Mouse (Mus musculus) ES-E14 (cell line): Measurements from ENCODE around the gene Mypn. TPM values are rescaled to one million over a fixed set of nuclear protein-coding genes. Genes with fewer than 3 reads are reported as not detected.

Experiments used
- DNase-seq: peaks from one replicate; pipeline ENCODE4 v3.0.0-alpha.2; 2013; ENCODE audit warnings: low read depth, low spot score
- H3K27ac ChIP-seq: 2 replicates; pipeline ENCODE4 v1.5.1; 2012; ENCODE audit warnings: low read depth, mild to moderate bottlenecking, low read length, moderate library complexity, mixed read lengths; ENCODE audit not compliant: poor library complexity, insufficient read depth, severe bottlenecking
- H3K36me3 ChIP-seq: 2 replicates; pipeline ENCODE4 v1.6.1; 2012; ENCODE audit warnings: mild to moderate bottlenecking, low read length, moderate library complexity, mixed read lengths; ENCODE audit not compliant: control insufficient read depth, poor library complexity, insufficient read depth, severe bottlenecking
- H3K4me1 ChIP-seq, 2 experiments: fragments of 150-350 bp in 1 of 2; sonication (generic) in 1 of 2; 2 replicates each; pipeline ENCODE4 v1.6.1; 2012; ENCODE audit warnings: low read length in 2 of 2, mild to moderate bottlenecking in 1 of 2, mixed read lengths in 1 of 2; ENCODE audit not compliant: control insufficient read depth in 2 of 2, insufficient read depth in 2 of 2, poor library complexity in 1 of 2
- H3K4me3 ChIP-seq, 2 experiments: fragments of 150-350 bp in 1 of 2; sonication (generic) in 1 of 2; 2 replicates each; pipeline ENCODE4 v1.5.1; 2012; ENCODE audit warnings: low read length in 2 of 2, low read depth in 1 of 2, mild to moderate bottlenecking in 1 of 2, mixed read lengths in 1 of 2; ENCODE audit not compliant: insufficient read depth in 1 of 2, poor library complexity in 1 of 2, severe bottlenecking in 1 of 2
- H3K9ac ChIP-seq: 2 replicates; pipeline ENCODE4 v1.6.1; 2012; ENCODE audit warnings: low read depth, mild to moderate bottlenecking, low read length, mixed read lengths; ENCODE audit not compliant: poor library complexity, insufficient read depth, severe bottlenecking
- H3K9me3 ChIP-seq: fragments of 150-350 bp; sonication (generic); 2 replicates; pipeline ENCODE4 v1.6.1; 2012; ENCODE audit warnings: low read depth, mild to moderate bottlenecking, low read length; ENCODE audit not compliant: control insufficient read depth, insufficient read depth
- CHD2 ChIP-seq: IDR thresholded peaks from 2 replicates; pipeline ENCODE4 v1.6.1; 2014; ENCODE audit warnings: mild to moderate bottlenecking, low read depth, low read length, inconsistent platforms
- HCFC1 ChIP-seq: IDR thresholded peaks from 2 replicates; pipeline ENCODE4 v1.6.1; 2012; ENCODE audit warnings: low read length, inconsistent platforms, borderline replicate concordance; ENCODE audit not compliant: insufficient read depth
- MAFK ChIP-seq: IDR thresholded peaks from 2 replicates; pipeline ENCODE4 v1.6.1; 2014; ENCODE audit warnings: mild to moderate bottlenecking, low read depth, low read length, inconsistent platforms; ENCODE audit not compliant: insufficient read depth
- ZC3H11A ChIP-seq: IDR thresholded peaks from 2 replicates; pipeline ENCODE4 v1.6.1; 2012; ENCODE audit warnings: low read depth, mild to moderate bottlenecking, inconsistent platforms, low read length, borderline replicate concordance
- ZNF384 ChIP-seq: IDR thresholded peaks from 2 replicates; pipeline ENCODE4 v1.6.1; 2012; ENCODE audit warnings: low read depth, low read length, inconsistent platforms
- in situ Hi-C, 2 experiments: fragments of 600-800 bp; cut with MboI; formaldehyde crosslinking; loops; one replicate each; pipeline ENCODE4 v1.15.1; 2025; ENCODE audit warnings: low sequenced_read_pairs in 2 of 2, inconsistent platforms in 1 of 2; ENCODE audit not compliant: unreplicated experiment in 2 of 2
- total RNA-seq: library from RNA; depleted of rRNA; stranded (reverse); fragments of 300-350 nt; gene quantifications from 2 replicates; pipeline ENCODE4 v1.2.3, GENCODE M21; 2012

Gene Mypn
- total RNA-seq, 1 experiment: 1.1 TPM

- TF ChIP-seq MAFK (no peak), ZC3H11A (no peak), HCFC1 (no peak), ZNF384 (no peak), CHD2 (no peak)
Observed at GRCm38 (mm10) chr10:63136436-63136835, 67.3 kb downstream of the Mypn start.

GRCm38 (mm10) chr10:63135680-63136079 lies 68.1 kb downstream of the Mypn start:
- H3K36me3 ChIP-seq: no peaks in the 10 kb centered on the region
- no peak for DNase-seq
- no peaks in the 10 kb centered on the region for H3K9me3 ChIP-seq
- H3K4me1 ChIP-seq: peaks cover 0 to 4% of the 10 kb centered on the region in 2 experiments; a peak in 1 of 4 replicates
- in situ Hi-C loops: no loop called here
- no peak overlapping the region for H3K27ac ChIP-seq
- peak overlapping the region in 1 of 2 experiments; percentile 46; a peak in 2 of 4 replicates for H3K4me3 ChIP-seq
- no peak overlapping the region for H3K9ac ChIP-seq
- TF ChIP-seq ZNF384 (no peak), CHD2 (no peak), MAFK (no peak), ZC3H11A (no peak), HCFC1 (no peak)

More at GRCm38 (mm10) chr10:63136436-63136835, 67.3 kb downstream of the Mypn start:
- Histone ChIP-seq H3K4me3 (no peak overlapping the region), H3K9ac (no peak overlapping the region), H3K27ac (0 out of 2 replicates have a peak overlapping the region, but pooled peaks have one; percentile 3), H3K4me1 (peaks cover 0 to 4% of the 10 kb centered on the region in 2 experiments; a peak in 1 of 4 replicates), H3K36me3 (no peaks in the 10 kb centered on the region), H3K9me3 (no peaks in the 10 kb centered on the region)
- in situ Hi-C loops: no loop called here
- no peak for DNase-seq

DNA sequence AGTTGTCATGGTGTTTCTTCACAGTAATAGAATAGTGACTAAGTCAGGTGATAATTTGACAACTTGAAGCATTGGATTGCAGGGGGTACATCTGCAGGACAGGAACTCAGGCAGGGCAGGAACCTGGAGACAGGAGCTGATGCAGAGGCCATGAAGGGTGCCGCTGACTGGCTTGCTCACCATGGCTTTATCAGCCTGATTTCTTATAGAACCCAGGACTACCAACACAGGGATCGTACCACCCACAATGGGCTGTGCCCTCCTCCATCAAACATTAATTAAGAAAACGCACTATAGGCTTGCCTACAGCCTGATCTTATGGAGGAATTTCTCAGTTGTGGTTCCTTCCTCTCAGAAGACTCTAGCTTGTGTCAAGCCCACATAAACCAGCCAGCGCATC lies 70.4 kb downstream of the Mypn start:
- no peak overlapping the region for H3K27ac ChIP-seq
- no peaks in the 10 kb centered on the region for H3K36me3 ChIP-seq
- no peak overlapping the region for H3K9ac ChIP-seq
- in situ Hi-C loops: no loop called here
- peaks cover 0 to 4% of the 10 kb centered on the region in 2 experiments; a peak in 1 of 4 replicates for H3K4me1 ChIP-seq
- TF ChIP-seq ZC3H11A: no peak
- DNase-seq: no peak
- no peak overlapping the region for H3K4me3 ChIP-seq
- no peaks in the 10 kb centered on the region for H3K9me3 ChIP-seq

DNA sequence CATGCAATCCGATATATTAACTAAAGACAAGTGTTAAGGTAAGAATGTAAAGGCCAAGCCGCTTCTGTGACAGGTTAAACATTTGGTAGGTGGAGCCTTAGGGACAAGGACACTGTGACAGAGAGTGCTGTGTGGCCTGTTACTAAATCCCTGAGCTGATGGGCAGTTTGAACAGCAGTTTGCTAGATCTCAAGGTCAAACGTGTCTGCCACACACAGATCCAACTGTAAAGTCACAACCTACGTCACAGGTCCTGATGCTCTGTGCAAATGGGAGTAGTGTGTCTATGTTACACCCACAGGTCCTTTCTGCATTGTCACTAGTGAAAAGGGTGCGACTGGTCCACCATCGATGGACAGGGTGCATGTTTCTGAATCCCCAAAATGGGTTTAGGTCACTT lies 71.4 kb downstream of the Mypn start:
- H3K4me3 ChIP-seq: no peak overlapping the region
- no peak overlapping the region for H3K27ac ChIP-seq
- H3K4me1 ChIP-seq: peaks cover 0 to 4% of the 10 kb centered on the region in 2 experiments; a peak in 1 of 4 replicates
- TF ChIP-seq CHD2 (no peak), HCFC1 (no peak), MAFK (no peak), ZNF384 (no peak), ZC3H11A (no peak)
- H3K9ac ChIP-seq: no peak overlapping the region
- DNase-seq: no peak
- no peaks in the 10 kb centered on the region for H3K9me3 ChIP-seq
- H3K36me3 ChIP-seq: no peaks in the 10 kb centered on the region
- in situ Hi-C loops: no loop called here

DNA sequence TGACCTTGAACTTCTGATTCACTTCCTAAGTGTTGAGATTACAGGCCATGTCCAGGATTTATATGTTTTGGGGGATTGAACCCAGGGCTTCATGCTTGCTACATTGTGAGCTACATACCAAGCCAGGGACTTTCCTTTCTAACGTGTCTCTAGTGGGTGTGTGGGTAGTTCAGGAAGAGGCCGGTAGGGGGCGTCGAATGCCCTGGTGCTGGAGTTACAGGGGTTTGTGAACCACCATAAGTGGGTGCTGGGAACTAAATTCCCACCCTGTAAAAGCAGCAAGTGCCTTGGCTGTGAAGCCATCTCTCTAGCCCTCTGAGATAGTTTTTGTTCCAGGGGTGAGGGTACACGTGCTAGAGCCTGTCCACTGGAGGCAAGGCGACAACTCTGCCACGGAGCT lies 73.3 kb downstream of the Mypn start:
- Histone ChIP-seq H3K4me1 (no peaks in the 10 kb centered on the region), H3K4me3 (no peak overlapping the region), H3K27ac (no peak overlapping the region), H3K9ac (no peak overlapping the region), H3K9me3 (no peaks in the 10 kb centered on the region), H3K36me3 (no peaks in the 10 kb centered on the region)
- 0 out of 2 replicates have a peak, but pooled peaks have one; percentile 20 for TF ChIP-seq ZC3H11A
- TF ChIP-seq MAFK: no peak
- no peak for TF ChIP-seq HCFC1
- TF ChIP-seq CHD2: no peak
- no peak for TF ChIP-seq ZNF384
- in situ Hi-C loops: no loop called here
- peak; percentile 43 for DNase-seq
